27 mouse cellular contexts compared by ENCODE assay signal in the genomic region with DNA sequence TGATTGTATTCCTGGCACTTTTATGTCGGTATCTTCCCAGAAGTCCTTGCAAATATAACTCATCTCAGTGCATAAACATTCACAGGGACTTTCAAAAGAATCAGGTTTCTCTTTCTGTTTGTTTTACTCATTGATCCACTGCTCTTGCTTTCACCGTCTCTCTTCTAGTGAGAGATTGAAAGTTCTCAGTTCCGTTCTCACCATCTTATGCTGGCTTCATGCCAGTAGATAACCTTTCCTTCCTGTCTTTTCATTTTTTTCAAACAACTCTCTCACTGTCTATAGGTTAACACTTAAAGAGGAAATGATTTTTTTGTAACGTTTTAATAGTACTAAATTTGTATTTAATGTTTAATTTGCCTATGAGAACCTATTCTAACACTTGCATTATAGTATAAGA.
DNase-seq lines count a peak whose midpoint lies in the region; ATAC-seq and TF ChIP-seq lines count a peak whose summit lies in the region.
"Had no signal": no experiment of that assay in that cellular context is flagged by ENCODE, and none has a peak within 500 bp of the region (broad histone marks: within the 10 kb centered on the region; RNA-seq: fewer than 3 reads in every experiment).

No protein-coding gene starts in this region.

- no peaks in the 10 kb centered on the region for H3K27me3 ChIP-seq in liver, postnatal 0 days (ENCODE audit: insufficient read depth, low read length)
- H3K27me3 ChIP-seq: embryonic facial prominence, embryonic 15.5 days; forebrain, embryonic 12.5 days; hindbrain, embryonic 15.5 days; intestine, embryonic 15.5 days; limb, embryonic 12.5 days; liver, embryonic 13.5 days; midbrain, embryonic 15.5 days had no signal

- no peak for DNase-seq in liver, postnatal 0 days
- no peak for DNase-seq in liver
- peak; percentile 50 for DNase-seq in induced T-regulatory cell, adult 2 months (ENCODE audit: low read depth)
- no peak for DNase-seq in frontal cortex, postnatal 10 days (ENCODE audit: low spot score in 2 of 2)
- DNase-seq in lung, postnatal 10 days = no peak
- no peak for DNase-seq in kidney, adult 8-10 months
- DNase-seq: adrenal gland, adult 8-10 months; cerebellum, adult 2 months; cerebellum, postnatal 14 days; forebrain, postnatal 0 days; gastrocnemius, postnatal 10 days; heart, postnatal 14 days; kidney, postnatal 36 days; layer of hippocampus, postnatal 36 days; liver, embryonic 13.5 days; lung, embryonic 14.5 days; right cerebral cortex, adult 18-20 months had no signal

- TF ChIP-seq EP300 in liver, postnatal 0 days (IDR thresholded peaks at IDR 0.05; ENCODE audit: low read depth) = no peak

- TF ChIP-seq CTCF in liver, postnatal 0 days (IDR thresholded peaks at IDR 0.05; ENCODE audit: low read depth) = no peak

- H3K4me2 ChIP-seq in liver, postnatal 0 days (ENCODE audit: low read depth, low read length) = peak overlapping the region; percentile 16; the same call in 1 of the 2 replicates
- H3K4me2 ChIP-seq: embryonic facial prominence, embryonic 15.5 days; forebrain, embryonic 12.5 days; hindbrain, embryonic 15.5 days; intestine, embryonic 15.5 days; limb, embryonic 12.5 days; liver, embryonic 13.5 days; lung, embryonic 14.5 days; midbrain, embryonic 15.5 days had no signal

- 21% methylated on average over 4 of the region's 4 CpGs for WGBS in liver, postnatal 0 days (ENCODE audit: insufficient replicate concordance)

- no peaks in the 10 kb centered on the region for H3K36me3 ChIP-seq in liver, postnatal 0 days (replicated peaks; ENCODE audit: insufficient read depth, low read length)
- H3K36me3 ChIP-seq: embryonic facial prominence, embryonic 10.5 days; embryonic facial prominence, embryonic 15.5 days; forebrain, embryonic 12.5 days; hindbrain, embryonic 10.5 days; hindbrain, embryonic 15.5 days; intestine, embryonic 15.5 days; limb, embryonic 12.5 days; liver, embryonic 13.5 days; midbrain, embryonic 10.5 days; midbrain, embryonic 15.5 days had no signal

- no peaks in the 10 kb centered on the region for H3K4me1 ChIP-seq in liver, postnatal 0 days (ENCODE audit: insufficient read depth)
- H3K4me1 ChIP-seq: embryonic facial prominence, embryonic 10.5 days; embryonic facial prominence, embryonic 15.5 days; forebrain, embryonic 12.5 days; hindbrain, embryonic 10.5 days; hindbrain, embryonic 15.5 days; intestine, embryonic 15.5 days; limb, embryonic 12.5 days; liver, embryonic 13.5 days; midbrain, embryonic 10.5 days; midbrain, embryonic 15.5 days had no signal

- H3K4me3 ChIP-seq in liver, postnatal 0 days (ENCODE audit: low read depth, low read length) = no peak overlapping the region
- H3K4me3 ChIP-seq: embryonic facial prominence, embryonic 10.5 days; embryonic facial prominence, embryonic 15.5 days; forebrain, embryonic 12.5 days; hindbrain, embryonic 10.5 days; hindbrain, embryonic 15.5 days; intestine, embryonic 15.5 days; limb, embryonic 12.5 days; liver, embryonic 13.5 days; midbrain, embryonic 10.5 days; midbrain, embryonic 15.5 days had no signal

- ATAC-seq in liver, postnatal 0 days = no peak
- ATAC-seq in CD4-positive, CD25-positive, alpha-beta regulatory T cell, adult 4 months = peak; percentile 96
- ATAC-seq: forebrain, postnatal 0 days; intestine, embryonic 15.5 days; midbrain, embryonic 15.5 days had no signal

- H3K9ac ChIP-seq in liver, postnatal 0 days (replicated peaks) = no peak overlapping the region
- H3K9ac ChIP-seq: embryonic facial prominence, embryonic 15.5 days; forebrain, embryonic 12.5 days; forebrain, postnatal 0 days; hindbrain, embryonic 15.5 days; intestine, embryonic 15.5 days; limb, embryonic 12.5 days; liver, embryonic 13.5 days; lung, embryonic 14.5 days; midbrain, embryonic 15.5 days had no signal

- no peak overlapping the region for H3K27ac ChIP-seq in liver, postnatal 0 days (ENCODE audit: low read depth)
- H3K27ac ChIP-seq: embryonic facial prominence, embryonic 10.5 days; embryonic facial prominence, embryonic 15.5 days; forebrain, embryonic 12.5 days; hindbrain, embryonic 10.5 days; hindbrain, embryonic 15.5 days; intestine, embryonic 15.5 days; limb, embryonic 12.5 days; liver, embryonic 13.5 days; midbrain, embryonic 10.5 days; midbrain, embryonic 15.5 days had no signal

- H3K9me3 ChIP-seq in liver, postnatal 0 days (ENCODE audit: low read length) = no peaks in the 10 kb centered on the region
- H3K9me3 ChIP-seq: embryonic facial prominence, embryonic 10.5 days; embryonic facial prominence, embryonic 15.5 days; forebrain, embryonic 12.5 days; hindbrain, embryonic 10.5 days; hindbrain, embryonic 15.5 days; intestine, embryonic 15.5 days; limb, embryonic 12.5 days; liver, embryonic 13.5 days; midbrain, embryonic 10.5 days; midbrain, embryonic 15.5 days had no signal
